Mouse (Mus musculus): ENCODE data around the gene Rps27rt. TPM values are rescaled to one million over a fixed set of nuclear protein-coding genes. Genes with fewer than 3 reads are reported as not detected.
"Not testable (repeated sequence)": the region's sequence is repeated elsewhere in the genome, so short reads cannot be mapped to it uniquely, and the experiment has no call there.

The Rps27rt gene
- total RNA-seq (2021), result 10 to 100 TPM; 31.5 to 43.7 TPM
- long read RNA-seq, experiment 1, transcript Rps27rt-201 (1 exons, 374 nt), result major isoform, 19 of 19 reads
- long read RNA-seq, experiment 1, partial matches to known transcripts, result 0 of 19 reads
- long read RNA-seq, experiment 1, other reads (novel, unspliced or antisense), result 0 of 19 reads
- long read RNA-seq, experiment 2, transcript Rps27rt-201 (1 exons, 374 nt), result major isoform, 20 of 20 reads
- long read RNA-seq, experiment 2, partial matches to known transcripts, result 0 of 20 reads
- long read RNA-seq, experiment 2, other reads (novel, unspliced or antisense), result 0 of 20 reads

GRCm38 (mm10) chr9:114982689-114983360 is at the start of gene Rps27rt:
Rps27rt (minus strand) TSS chr9:114982739.
- DNase-seq (ENCODE audit: low spot score in 2 of 2), result peak in 1 of 2 experiments; percentile 21

GRCm38 (mm10) chr9:115031046-115031445 is 48.5 kb upstream of the Rps27rt start:
- DNase-seq (ENCODE audit: low spot score in 2 of 2), result not testable (repeated sequence)

- DNase-seq (ENCODE audit: low spot score in 2 of 2), result no peak
Observed at GRCm38 (mm10) chr9:115030581-115030980, 48.0 kb upstream of the Rps27rt start.

- DNase-seq (ENCODE audit: low spot score in 2 of 2), result no peak
Observed at GRCm38 (mm10) chr9:115029307-115029706, 46.8 kb upstream of the Rps27rt start.

- DNase-seq (ENCODE audit: low spot score in 2 of 2), result peak; percentile 51 to 62
Observed at GRCm38 (mm10) chr9:115023708-115024383, 41.3 kb upstream of the Rps27rt start.

- DNase-seq (ENCODE audit: low spot score in 2 of 2), result no peak
Observed at GRCm38 (mm10) chr9:115023137-115023536, 40.6 kb upstream of the Rps27rt start.

- DNase-seq (ENCODE audit: low spot score in 2 of 2), result no peak
Observed at GRCm38 (mm10) chr9:115021419-115021818, 38.9 kb upstream of the Rps27rt start.

- DNase-seq (ENCODE audit: low spot score in 2 of 2), result no peak
Observed at GRCm38 (mm10) chr9:115020141-115020540, 37.6 kb upstream of the Rps27rt start.

- no peak for DNase-seq (ENCODE audit: low spot score in 2 of 2)
Observed at GRCm38 (mm10) chr9:115012367-115012766, 29.8 kb upstream of the Rps27rt start.

- peak; percentile 39 to 47 for DNase-seq (ENCODE audit: low spot score in 2 of 2)
Observed at GRCm38 (mm10) chr9:115008194-115008593, 25.7 kb upstream of the Rps27rt start.

GRCm38 (mm10) chr9:115007776-115008175 is 25.2 kb upstream of the Rps27rt start:
- DNase-seq (ENCODE audit: low spot score in 2 of 2), result no peak

- no peak for DNase-seq (ENCODE audit: low spot score in 2 of 2)
Observed at GRCm38 (mm10) chr9:115005446-115005845, 22.9 kb upstream of the Rps27rt start.

- no peak for DNase-seq (ENCODE audit: low spot score in 2 of 2)
Observed at GRCm38 (mm10) chr9:114999771-115000146, 17.2 kb upstream of the Rps27rt start.

- DNase-seq (ENCODE audit: low spot score in 2 of 2), result no peak
Observed at GRCm38 (mm10) chr9:114999010-114999770, 16.7 kb upstream of the Rps27rt start.

- no peak for DNase-seq (ENCODE audit: low spot score in 2 of 2)
Observed at GRCm38 (mm10) chr9:114996489-114996888, 13.9 kb upstream of the Rps27rt start.

- no peak for DNase-seq (ENCODE audit: low spot score in 2 of 2)
Observed at GRCm38 (mm10) chr9:114995716-114996115, 13.2 kb upstream of the Rps27rt start.

GRCm38 (mm10) chr9:114995250-114995649 is 12.7 kb upstream of the Rps27rt start:
- no peak for DNase-seq (ENCODE audit: low spot score in 2 of 2)

- DNase-seq (ENCODE audit: low spot score in 2 of 2), result no peak
Observed at GRCm38 (mm10) chr9:114992528-114992927, 10.0 kb upstream of the Rps27rt start.

GRCm38 (mm10) chr9:114990421-114990820 is 7.9 kb upstream of the Rps27rt start:
- no peak for DNase-seq (ENCODE audit: low spot score in 2 of 2)

GRCm38 (mm10) chr9:114988610-114989327 is 6.2 kb upstream of the Rps27rt start:
- DNase-seq (ENCODE audit: low spot score in 2 of 2), result peak; percentile 25 to 32

- no peak for DNase-seq (ENCODE audit: low spot score in 2 of 2)
Observed at GRCm38 (mm10) chr9:114988029-114988428, 5.5 kb upstream of the Rps27rt start.
